Mouse (Mus musculus) lung, postnatal 0 days (tissue): ENCODE data around the gene Ccndbp1. TPM values are rescaled to one million over a fixed set of nuclear protein-coding genes. Genes with fewer than 3 reads are reported as not detected.
"Not testable (repeated sequence)": the region's sequence is repeated elsewhere in the genome, so short reads cannot be mapped to it uniquely, and the experiment has no call there.

Experiments used
- ATAC-seq: fragments of 200-750 bp; cut with Nextera tagmentation; 2 replicates; pipeline ENCODE4 v1.8.0; 2017; ENCODE audit warnings: moderate library complexity
- DNase-seq: peaks from one replicate; pipeline ENCODE4 v3.0.0-alpha.2; 2016; ENCODE audit warnings: low spot score
- H3K27ac ChIP-seq: fragments of 300-500 bp; sonication (generic); 2 replicates; pipeline ENCODE4 v1.5.1; 2014; ENCODE audit warnings: antibody characterized with exemption, mild to moderate bottlenecking, low read length, mixed read lengths
- H3K27me3 ChIP-seq: fragments of 300-500 bp; sonication (generic); replicated peaks from 2 replicates; pipeline ENCODE4 v1.6.1; 2014; ENCODE audit warnings: low read length, mixed read lengths; ENCODE audit not compliant: insufficient read depth
- H3K36me3 ChIP-seq: fragments of 300-500 bp; sonication (generic); 2 replicates; pipeline ENCODE4 v1.6.1; 2014; ENCODE audit warnings: low read length, mixed read lengths; ENCODE audit not compliant: insufficient read depth
- H3K4me1 ChIP-seq: fragments of 300-500 bp; sonication (generic); 2 replicates; pipeline ENCODE4 v1.6.1; 2014; ENCODE audit warnings: antibody characterized with exemption, low read depth, low read length, mixed read lengths; ENCODE audit not compliant: insufficient read depth
- H3K4me2 ChIP-seq: fragments of 300-500 bp; sonication (generic); replicated peaks from 2 replicates; pipeline ENCODE4 v1.6.1; 2014; ENCODE audit warnings: low read depth, mild to moderate bottlenecking, low read length, moderate library complexity, mixed read lengths
- H3K4me3 ChIP-seq: fragments of 300-500 bp; sonication (generic); 2 replicates; pipeline ENCODE4 v1.5.1; 2014; ENCODE audit warnings: low read depth, low read length
- H3K9ac ChIP-seq: fragments of 300-500 bp; sonication (generic); replicated peaks from 2 replicates; pipeline ENCODE4 v1.6.1; 2014; ENCODE audit warnings: low read depth, mild to moderate bottlenecking
- H3K9me3 ChIP-seq: fragments of 300-500 bp; sonication (generic); 2 replicates; pipeline ENCODE4 v1.6.1; 2016; ENCODE audit warnings: low read length, mixed read lengths
- CTCF ChIP-seq: IDR thresholded peaks from 2 replicates; pipeline ENCODE4 v1.5.1; 2016; ENCODE audit warnings: antibody characterized with exemption, mild to moderate bottlenecking
- EP300 ChIP-seq: IDR thresholded peaks from 2 replicates; pipeline ENCODE4 v1.6.1; 2016; ENCODE audit warnings: antibody characterized with exemption, mild to moderate bottlenecking, control low read depth
- WGBS: fragments of 180-500 bp; shearing (Covaris S2); extraction: QIAGEN DNeasy Blood & Tissue Kit; methylation state at CpG from one replicate; pipeline ENCODE4 v1.1.7; 2014; 5-methylcytosine and 5-hydroxymethylcytosine counted together
- polyA plus RNA-seq: library from polyadenylated mRNA; unstranded; fragments of >200 nt; fragmentation: Nextera tagmentation; extraction: Ambion mirVana; gene quantifications from 2 replicates; pipeline ENCODE4 v1.2.1, GENCODE M21; 2015

The Ccndbp1 gene
- polyA plus RNA-seq, 1 experiment from 2014 or later, result 56.8 TPM

- Histone ChIP-seq H3K9ac (no peak overlapping the region), H3K27me3 (no peaks in the 10 kb centered on the region), H3K9me3 (no peaks in the 10 kb centered on the region), H3K4me2 (no peak overlapping the region), H3K4me1 (no peaks in the 10 kb centered on the region), H3K27ac (no peak overlapping the region), H3K36me3 (peaks cover 26% of the 10 kb centered on the region), H3K4me3 (no peak overlapping the region)
- TF ChIP-seq CTCF (no peak), EP300 (no peak)
- WGBS, result 97% methylated on average over 1 of the region's 1 CpGs
- ATAC-seq (no peak), DNase-seq (no peak)
Observed at GRCm38 (mm10) chr2:121017151-121017550, 8.9 kb downstream of the Ccndbp1 start.

- H3K9me3 ChIP-seq, result no peaks in the 10 kb centered on the region
- DNase-seq, result no peak
- no peak overlapping the region for H3K27ac ChIP-seq
- H3K4me3 ChIP-seq, result no peak overlapping the region
- no peaks in the 10 kb centered on the region for H3K4me1 ChIP-seq
- ATAC-seq, result no peak
- no peak for TF ChIP-seq CTCF
- no peak overlapping the region for H3K9ac ChIP-seq
- H3K4me2 ChIP-seq, result no peak overlapping the region
- WGBS, result 43% methylated on average over 5 of the region's 5 CpGs
- H3K36me3 ChIP-seq, result no peaks in the 10 kb centered on the region
- H3K27me3 ChIP-seq, result no peaks in the 10 kb centered on the region
Observed at GRCm38 (mm10) chr2:121022918-121023317, 14.7 kb downstream of the Ccndbp1 start.

GRCm38 (mm10) chr2:121036733-121037341, 28.6 kb downstream of the Ccndbp1 start, which contains the start of gene Epb42:
Gene Epb42 (minus strand): TSS chr2:121037072.
- Histone ChIP-seq H3K4me1 (no peaks in the 10 kb centered on the region), H3K4me2 (no peak within 1 kb of the TSS), H3K9me3 (no peaks in the 10 kb centered on the region), H3K36me3 (no peaks in the 10 kb centered on the region), H3K4me3 (no peak within 1 kb of the TSS), H3K27ac (no peak within 1 kb of the TSS), H3K9ac (no peak within 1 kb of the TSS), H3K27me3 (no peaks in the 10 kb centered on the region)
- TF ChIP-seq CTCF (no peak), EP300 (no peak)
- ATAC-seq (peak; percentile 65), DNase-seq (no peak)
- WGBS, result 28% methylated on average over 5 of the region's 5 CpGs

GRCm38 (mm10) chr2:121038851-121039250, 30.6 kb downstream of the Ccndbp1 start:
- not testable (repeated sequence) for DNase-seq, H3K4me2 ChIP-seq, H3K27me3 ChIP-seq, H3K9me3 ChIP-seq, H3K9ac ChIP-seq, H3K36me3 ChIP-seq, H3K4me1 ChIP-seq, H3K4me3 ChIP-seq, ATAC-seq, H3K27ac ChIP-seq
- WGBS, result 94% methylated on average over 1 of the region's 1 CpGs

- no peaks in the 10 kb centered on the region for H3K27me3 ChIP-seq
- WGBS, result 95% methylated on average over 1 of the region's 1 CpGs
- no peaks in the 10 kb centered on the region for H3K4me1 ChIP-seq
- no peak overlapping the region for H3K4me2 ChIP-seq
- no peak overlapping the region for H3K9ac ChIP-seq
- ATAC-seq (no peak), DNase-seq (no peak)
- H3K4me3 ChIP-seq, result no peak overlapping the region
- H3K9me3 ChIP-seq, result no peaks in the 10 kb centered on the region
- H3K36me3 ChIP-seq, result no peaks in the 10 kb centered on the region
- H3K27ac ChIP-seq, result no peak overlapping the region
- TF ChIP-seq EP300 (no peak), CTCF (no peak)
Observed at GRCm38 (mm10) chr2:121039382-121039781, 31.2 kb downstream of the Ccndbp1 start.

GRCm38 (mm10) chr2:121041098-121041497, 32.9 kb downstream of the Ccndbp1 start:
- no peaks in the 10 kb centered on the region for H3K27me3 ChIP-seq
- WGBS, result 29% methylated on average over 5 of the region's 5 CpGs
- no peak overlapping the region for H3K9ac ChIP-seq
- H3K27ac ChIP-seq, result no peak overlapping the region
- H3K4me1 ChIP-seq, result no peaks in the 10 kb centered on the region
- DNase-seq (peak; percentile 78), ATAC-seq (peak; percentile 28)
- no peaks in the 10 kb centered on the region for H3K36me3 ChIP-seq
- no peaks in the 10 kb centered on the region for H3K9me3 ChIP-seq
- TF ChIP-seq CTCF (peak; percentile 83), EP300 (no peak)
- H3K4me3 ChIP-seq, result no peak overlapping the region
- H3K4me2 ChIP-seq, result no peak overlapping the region

GRCm38 (mm10) chr2:121045653-121046052, 37.5 kb downstream of the Ccndbp1 start:
- Histone ChIP-seq H3K4me1 (no peaks in the 10 kb centered on the region), H3K27ac (no peak overlapping the region)
- WGBS, result 78% methylated on average over 4 of the region's 4 CpGs

More at GRCm38 (mm10) chr2:121045653-121046052, 37.5 kb downstream of the Ccndbp1 start:
- TF ChIP-seq CTCF, result no peak
- TF ChIP-seq EP300, result no peak
- Histone ChIP-seq H3K4me3 (no peak overlapping the region), H3K9ac (no peak overlapping the region), H3K4me2 (no peak overlapping the region), H3K9me3 (no peaks in the 10 kb centered on the region), H3K27me3 (no peaks in the 10 kb centered on the region), H3K36me3 (no peaks in the 10 kb centered on the region)
- ATAC-seq, result no peak
- no peak for DNase-seq
